Mouse (Mus musculus) CH12.LX (cell line): Measurements from ENCODE around the gene Ubap2l.

Experiments
- CTCF ChIP-seq, 2 experiments: IDR thresholded peaks in 1 of 2; conservative IDR thresholded peaks in 1 of 2; 2 replicates each; pipeline ENCODE4 v1.5.1; 2011 to 2012; ENCODE audit warnings: low read depth in 2 of 2, low read length in 2 of 2, improper control_type of control experiment in 1 of 2, inconsistent platforms in 1 of 2, mild to moderate bottlenecking in 1 of 2, moderate library complexity in 1 of 2
- E2F4 ChIP-seq: IDR thresholded peaks from 2 replicates; pipeline ENCODE4 v1.6.1; 2011; ENCODE audit warnings: low read depth, low read length, improper control_type of control experiment; ENCODE audit not compliant: insufficient replicate concordance
- EP300 ChIP-seq: IDR thresholded peaks from 2 replicates; pipeline ENCODE4 v1.6.1; 2011; ENCODE audit warnings: low read length, improper control_type of control experiment
- GABPA ChIP-seq: IDR thresholded peaks from 2 replicates; pipeline ENCODE4 v1.6.1; 2012; ENCODE audit warnings: low read depth, low read length, improper control_type of control experiment, inconsistent platforms; ENCODE audit not compliant: insufficient replicate concordance
- KAT2A ChIP-seq: IDR thresholded peaks from 2 replicates; pipeline ENCODE4 v1.6.1; 2012; ENCODE audit warnings: low read length, improper control_type of control experiment, inconsistent platforms; ENCODE audit not compliant: insufficient replicate concordance
- POLR2A ChIP-seq: IDR thresholded peaks from 2 replicates; pipeline ENCODE4 v1.6.1; 2011; ENCODE audit warnings: low read depth, mild to moderate bottlenecking, improper control_type of control experiment, low read length
- POLR2AphosphoS2 ChIP-seq: IDR thresholded peaks from 2 replicates; pipeline ENCODE4 v1.6.1; 2011; ENCODE audit warnings: low read depth, low read length, improper control_type of control experiment

DNA sequence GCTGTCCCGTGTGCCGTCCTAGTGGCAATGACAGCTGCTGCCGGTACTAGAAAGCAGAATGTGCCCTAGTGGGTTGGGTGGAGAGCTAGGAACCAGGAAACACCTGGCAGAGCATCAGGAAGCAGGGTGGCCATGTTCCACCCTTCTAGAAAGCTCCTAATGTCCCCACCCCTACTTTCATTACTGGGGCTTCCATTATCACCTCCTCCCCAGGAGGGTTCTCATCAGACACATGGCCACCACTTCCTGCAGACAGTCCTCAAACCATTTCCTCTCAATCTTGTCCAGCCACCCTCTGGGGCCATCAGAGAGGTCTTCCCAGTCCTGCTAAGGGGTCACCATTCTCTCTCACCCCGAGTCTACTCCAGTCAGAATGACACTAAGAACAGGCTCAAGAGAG is 91.0 kb downstream of the Ubap2l start:
- TF ChIP-seq EP300 (peak; percentile 38; the same call in 1 of the 2 replicates), POLR2A (peak; percentile 38), CTCF (conservative IDR thresholded peaks at IDR 0.05 in 1 of 2, IDR thresholded peaks at IDR 0.05 in 1 of 2; ENCODE audit: low read depth in 2 of 2, low read length in 2 of 2) (no peak), POLR2AphosphoS2 (no peak), KAT2A (0 out of 2 replicates have a peak, but pooled peaks have one; percentile 24), GABPA (no peak), E2F4 (no peak)
